Mouse (Mus musculus) midbrain, embryonic 16.5 days (tissue): ENCODE measurements around the gene Rbm38. TPM values are rescaled to one million over a fixed set of nuclear protein-coding genes. Genes with fewer than 3 reads are reported as not detected.

Source experiments
- ATAC-seq: fragments of 200-750 bp; cut with Nextera tagmentation; 2 replicates; pipeline ENCODE4 v1.8.0; 2017; ENCODE audit warnings: moderate TSS enrichment
- H3K27ac ChIP-seq: fragments of 300-500 bp; sonication (generic); 2 replicates; pipeline ENCODE4 v1.5.1; 2014; ENCODE audit warnings: mild to moderate bottlenecking, low read length, mixed read lengths
- H3K27me3 ChIP-seq: fragments of 300-500 bp; sonication (generic); 2 replicates; pipeline ENCODE4 v1.6.1; 2014; ENCODE audit warnings: low read depth, low read length, mixed read lengths; ENCODE audit not compliant: control insufficient read depth, insufficient read depth
- H3K36me3 ChIP-seq: fragments of 300-500 bp; sonication (generic); 2 replicates; pipeline ENCODE4 v1.6.1; 2014; ENCODE audit warnings: mild to moderate bottlenecking, low read length, moderate library complexity, mixed read lengths; ENCODE audit not compliant: control insufficient read depth, insufficient read depth
- H3K4me1 ChIP-seq: fragments of 300-500 bp; sonication (generic); 2 replicates; pipeline ENCODE4 v1.6.1; 2014; ENCODE audit warnings: mild to moderate bottlenecking, low read length, mixed read lengths; ENCODE audit not compliant: control insufficient read depth, insufficient read depth
- H3K4me2 ChIP-seq: fragments of 300-500 bp; sonication (generic); 2 replicates; pipeline ENCODE4 v1.6.1; 2014; ENCODE audit warnings: mild to moderate bottlenecking, low read length, mixed read lengths
- H3K4me3 ChIP-seq: fragments of 300-500 bp; sonication (generic); 2 replicates; pipeline ENCODE4 v1.5.1; 2014; ENCODE audit warnings: low read depth, mild to moderate bottlenecking, low read length, moderate library complexity, mixed read lengths
- H3K9ac ChIP-seq: fragments of 300-500 bp; sonication (generic); 2 replicates; pipeline ENCODE4 v1.6.1; 2014; ENCODE audit warnings: low read depth, low read length, mixed read lengths
- H3K9me3 ChIP-seq: fragments of 300-500 bp; sonication (generic); replicated peaks from 2 replicates; pipeline ENCODE4 v1.6.1; 2014; ENCODE audit warnings: mild to moderate bottlenecking, low read length, mixed read lengths; ENCODE audit not compliant: control insufficient read depth, poor library complexity, severe bottlenecking
- WGBS: fragments of 180-500 bp; shearing (Covaris S2); extraction: QIAGEN DNeasy Blood & Tissue Kit; methylation state at CpG from one replicate; pipeline ENCODE4 v1.1.7; 2014; 5-methylcytosine and 5-hydroxymethylcytosine counted together
- polyA plus RNA-seq: library from polyadenylated mRNA; unstranded; fragments of >200 nt; fragmentation: Nextera tagmentation; extraction: Ambion mirVana; gene quantifications from 2 replicates; pipeline ENCODE4 v1.2.1, GENCODE M21; 2015

The Rbm38 gene
- polyA plus RNA-seq, 1 experiment from 2014 or later = 9.9 TPM

DNA sequence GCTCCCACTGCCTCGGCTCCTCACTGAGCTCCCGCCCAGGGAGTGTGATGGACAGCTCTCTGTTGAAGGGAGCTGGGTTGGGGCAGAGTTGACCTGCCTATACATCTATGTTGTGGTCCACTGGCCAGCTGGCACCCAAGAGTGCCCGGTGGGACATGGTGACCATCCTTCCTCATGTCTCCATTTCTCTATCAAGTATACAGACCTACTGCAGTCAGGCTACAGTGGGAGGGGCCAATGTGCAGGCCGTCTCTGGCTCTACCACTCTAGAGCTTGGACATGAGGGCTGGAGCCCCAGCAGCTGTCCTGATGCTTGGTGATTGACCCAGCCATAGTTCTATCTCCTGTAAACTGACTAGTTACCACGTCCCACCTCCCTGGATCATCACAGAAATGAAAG lies 17.0 kb downstream of the Rbm38 start:
- WGBS = 83% methylated on average over 5 of the region's 5 CpGs
- no peak overlapping the region for H3K27ac ChIP-seq
- no peak overlapping the region for H3K9ac ChIP-seq
- no peaks in the 10 kb centered on the region for H3K27me3 ChIP-seq
- no peaks in the 10 kb centered on the region; the same call in 1 of the 2 replicates for H3K36me3 ChIP-seq
- ATAC-seq = no peak
- no peak overlapping the region for H3K4me2 ChIP-seq
- no peaks in the 10 kb centered on the region for H3K9me3 ChIP-seq
- H3K4me3 ChIP-seq = no peak overlapping the region
- H3K4me1 ChIP-seq = no peaks in the 10 kb centered on the region

DNA sequence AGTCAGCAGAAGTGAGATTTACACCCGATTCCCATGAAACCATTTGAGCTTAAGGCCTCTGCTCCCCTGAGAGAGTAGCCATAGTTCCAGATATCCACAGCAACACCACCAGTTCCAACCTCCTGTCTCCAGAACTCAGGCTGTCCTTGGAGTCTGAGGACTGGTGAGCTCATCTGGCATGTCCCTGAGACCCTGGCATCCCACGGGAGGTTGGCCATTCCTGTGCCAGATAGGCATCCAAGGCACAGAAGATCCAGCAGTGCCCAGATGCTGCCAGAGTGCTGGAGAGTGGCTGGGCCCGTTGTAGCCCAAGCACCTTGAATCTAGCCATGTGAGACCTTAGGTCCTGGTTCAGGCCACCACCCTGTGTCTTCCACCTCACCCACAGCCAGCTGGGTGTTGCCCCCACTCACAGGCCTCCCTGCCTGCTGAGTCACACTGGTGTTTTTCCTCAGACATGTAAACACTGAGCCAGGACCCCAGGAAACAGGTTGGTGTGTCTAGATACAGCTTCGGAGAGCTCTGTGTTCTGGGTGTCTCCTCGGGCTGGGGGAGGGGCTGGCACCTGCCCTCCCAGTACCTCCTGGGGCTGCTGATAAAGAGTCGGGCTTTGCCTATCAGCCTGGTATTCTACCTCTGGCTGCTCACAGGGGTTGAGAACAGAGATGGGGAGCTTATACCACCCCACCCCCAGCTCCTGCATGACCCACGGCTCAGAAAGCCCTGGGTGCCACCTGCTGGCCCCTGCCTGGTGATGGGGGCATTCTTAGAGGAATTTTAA lies 17.7 kb downstream of the Rbm38 start:
- Histone ChIP-seq H3K27ac (no peak overlapping the region), H3K36me3 (no peaks in the 10 kb centered on the region), H3K4me2 (no peak overlapping the region), H3K9ac (no peak overlapping the region), H3K9me3 (no peaks in the 10 kb centered on the region), H3K4me1 (no peaks in the 10 kb centered on the region), H3K4me3 (no peak overlapping the region), H3K27me3 (no peaks in the 10 kb centered on the region)
- ATAC-seq = no peak
- 77% methylated on average over 7 of the region's 7 CpGs for WGBS

DNA sequence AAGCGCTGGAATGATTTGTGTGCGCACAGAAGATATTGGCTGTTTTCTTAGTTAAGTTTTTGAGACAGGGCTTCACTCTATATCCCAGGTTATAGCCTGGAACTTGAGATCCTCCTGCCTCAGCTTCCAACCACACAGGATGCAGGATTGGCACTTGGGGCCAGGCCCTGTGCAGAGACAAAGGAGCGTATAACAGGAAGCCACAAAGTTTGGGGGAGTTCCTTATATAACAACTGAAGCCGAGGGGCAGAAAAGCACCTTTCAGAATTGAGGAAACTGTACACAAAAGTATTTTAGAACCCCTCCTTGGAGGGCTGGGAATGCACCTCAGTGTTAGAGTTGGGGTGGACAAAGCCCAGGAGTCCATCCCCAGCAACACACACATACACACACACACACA lies 18.7 kb downstream of the Rbm38 start:
- no peaks in the 10 kb centered on the region for H3K36me3 ChIP-seq
- H3K9ac ChIP-seq = no peak overlapping the region
- no peaks in the 10 kb centered on the region for H3K27me3 ChIP-seq
- H3K27ac ChIP-seq = no peak overlapping the region
- WGBS = 95% methylated on average over 4 of the region's 4 CpGs
- H3K9me3 ChIP-seq = no peaks in the 10 kb centered on the region
- no peak overlapping the region for H3K4me2 ChIP-seq
- no peaks in the 10 kb centered on the region for H3K4me1 ChIP-seq
- ATAC-seq = no peak
- no peak overlapping the region for H3K4me3 ChIP-seq

DNA sequence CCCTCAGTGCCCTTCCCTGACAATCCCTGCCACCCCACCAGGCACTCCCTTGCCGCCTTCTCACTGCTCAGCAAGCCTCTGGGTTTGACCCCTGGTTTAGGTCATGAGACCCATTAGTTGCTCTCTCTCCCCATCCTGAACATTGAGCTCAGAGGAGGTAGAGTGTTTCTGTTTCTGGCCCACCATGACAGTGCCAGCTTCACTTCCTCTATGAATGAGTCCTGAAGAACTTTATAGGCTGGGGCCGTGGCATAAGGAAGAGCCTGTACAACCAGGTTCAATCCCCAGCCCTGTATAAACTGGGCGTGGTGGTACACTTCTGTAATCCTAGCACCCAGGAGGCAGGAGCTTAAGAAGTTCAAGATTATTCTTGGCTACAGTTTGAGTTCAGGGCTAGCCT lies 20.5 kb downstream of the Rbm38 start:
- Histone ChIP-seq H3K27ac (no peak overlapping the region), H3K4me3 (no peak overlapping the region), H3K36me3 (no peaks in the 10 kb centered on the region), H3K9me3 (no peaks in the 10 kb centered on the region), H3K9ac (no peak overlapping the region), H3K4me2 (no peak overlapping the region), H3K27me3 (no peaks in the 10 kb centered on the region), H3K4me1 (no peaks in the 10 kb centered on the region)
- WGBS = 78% methylated on average over 3 of the region's 3 CpGs
- ATAC-seq = no peak

DNA sequence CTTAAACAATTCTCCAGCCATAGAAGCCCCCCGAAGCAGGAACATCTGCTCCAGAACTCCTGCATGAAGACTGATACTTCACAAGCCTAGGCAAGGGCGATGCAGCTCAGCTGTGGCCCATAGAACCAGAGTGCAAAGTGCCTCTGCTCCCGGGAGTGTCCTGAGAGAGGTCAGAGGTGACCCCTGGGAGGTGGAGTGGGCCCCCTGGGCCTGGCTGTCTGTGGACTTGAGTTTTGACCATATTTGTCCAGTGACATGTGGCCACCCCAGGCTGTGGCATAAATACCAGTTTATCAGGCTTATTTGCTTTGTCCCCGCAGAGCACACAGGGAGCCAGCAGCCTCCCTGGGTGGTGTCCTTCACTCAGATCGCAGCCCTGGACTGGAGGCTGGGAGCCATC lies 20.9 kb downstream of the Rbm38 start:
- no peak for ATAC-seq
- H3K36me3 ChIP-seq = no peaks in the 10 kb centered on the region
- H3K9me3 ChIP-seq = no peaks in the 10 kb centered on the region
- no peak overlapping the region for H3K4me3 ChIP-seq
- H3K9ac ChIP-seq = no peak overlapping the region
- H3K4me1 ChIP-seq = no peaks in the 10 kb centered on the region
- 75% methylated on average over 5 of the region's 5 CpGs for WGBS
- H3K4me2 ChIP-seq = no peak overlapping the region
- H3K27me3 ChIP-seq = no peaks in the 10 kb centered on the region
- H3K27ac ChIP-seq = no peak overlapping the region

DNA sequence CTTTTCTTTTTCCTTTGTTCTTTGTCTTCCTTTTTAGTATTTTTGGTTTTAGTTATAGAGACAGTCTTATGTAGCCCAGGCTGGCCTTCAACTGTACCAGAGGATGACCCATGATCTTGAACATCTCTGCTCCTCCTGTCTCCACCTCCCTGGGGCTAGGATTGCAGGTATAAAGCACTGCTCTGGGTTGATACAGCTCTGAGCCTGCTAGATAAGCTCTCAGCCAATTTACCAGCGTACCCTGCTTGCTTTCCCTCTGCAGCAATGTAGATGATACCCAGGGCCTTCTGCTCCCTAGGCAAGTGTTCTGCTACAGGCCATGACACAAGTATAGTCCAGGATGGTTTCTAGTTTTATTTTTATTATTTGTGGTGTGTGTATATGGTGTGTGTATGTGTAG lies 21.6 kb downstream of the Rbm38 start:
- 83% methylated on average over 1 of the region's 1 CpGs for WGBS
- ATAC-seq = no peak

DNA sequence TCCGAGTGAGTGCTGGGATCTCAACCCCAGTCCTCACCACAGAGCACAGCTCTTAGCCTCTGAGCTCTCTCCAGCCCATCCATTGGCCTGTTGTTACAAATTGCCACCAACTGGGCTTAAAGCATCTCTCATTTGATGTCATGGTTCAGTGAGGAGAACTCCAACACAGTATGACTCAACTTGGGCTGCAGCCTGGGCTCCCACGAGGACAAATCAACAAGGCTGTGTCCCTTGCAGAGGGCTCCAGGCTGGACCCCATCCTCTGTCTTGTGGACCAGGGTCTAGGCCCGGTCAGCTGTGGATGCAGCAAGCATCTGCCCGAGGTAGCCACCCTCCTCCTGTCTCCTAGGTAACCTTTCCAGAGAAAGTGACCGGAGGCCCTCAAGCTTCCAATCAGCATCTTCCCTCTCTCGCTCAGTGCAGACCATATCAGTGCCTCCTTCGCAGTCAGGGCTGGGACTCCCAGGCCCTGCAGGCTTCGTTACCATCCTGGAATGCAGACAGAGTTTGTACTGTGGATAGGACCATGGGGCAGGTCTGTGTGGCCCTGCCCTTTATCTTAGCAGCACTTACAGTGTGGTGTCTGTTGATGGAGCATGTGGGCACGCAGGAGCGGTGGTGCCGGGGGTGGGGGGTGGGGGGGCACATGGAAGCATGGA lies 22.3 kb downstream of the Rbm38 start:
- no peaks in the 10 kb centered on the region for H3K4me1 ChIP-seq
- no peaks in the 10 kb centered on the region for H3K27me3 ChIP-seq
- no peak overlapping the region for H3K4me3 ChIP-seq
- no peaks in the 10 kb centered on the region for H3K9me3 ChIP-seq
- no peaks in the 10 kb centered on the region for H3K36me3 ChIP-seq
- ATAC-seq = no peak
- no peak overlapping the region for H3K9ac ChIP-seq
- no peak overlapping the region for H3K4me2 ChIP-seq
- no peak overlapping the region for H3K27ac ChIP-seq
- 57% methylated on average over 11 of the region's 11 CpGs for WGBS

More for the DNA sequence above, 21.6 kb downstream of the Rbm38 start:
- no peaks in the 10 kb centered on the region for H3K27me3 ChIP-seq
- H3K27ac ChIP-seq = no peak overlapping the region
- H3K9ac ChIP-seq = no peak overlapping the region
- no peaks in the 10 kb centered on the region for H3K9me3 ChIP-seq
- no peaks in the 10 kb centered on the region for H3K4me1 ChIP-seq
- H3K36me3 ChIP-seq = no peaks in the 10 kb centered on the region
- no peak overlapping the region for H3K4me3 ChIP-seq
- no peak overlapping the region for H3K4me2 ChIP-seq

DNA sequence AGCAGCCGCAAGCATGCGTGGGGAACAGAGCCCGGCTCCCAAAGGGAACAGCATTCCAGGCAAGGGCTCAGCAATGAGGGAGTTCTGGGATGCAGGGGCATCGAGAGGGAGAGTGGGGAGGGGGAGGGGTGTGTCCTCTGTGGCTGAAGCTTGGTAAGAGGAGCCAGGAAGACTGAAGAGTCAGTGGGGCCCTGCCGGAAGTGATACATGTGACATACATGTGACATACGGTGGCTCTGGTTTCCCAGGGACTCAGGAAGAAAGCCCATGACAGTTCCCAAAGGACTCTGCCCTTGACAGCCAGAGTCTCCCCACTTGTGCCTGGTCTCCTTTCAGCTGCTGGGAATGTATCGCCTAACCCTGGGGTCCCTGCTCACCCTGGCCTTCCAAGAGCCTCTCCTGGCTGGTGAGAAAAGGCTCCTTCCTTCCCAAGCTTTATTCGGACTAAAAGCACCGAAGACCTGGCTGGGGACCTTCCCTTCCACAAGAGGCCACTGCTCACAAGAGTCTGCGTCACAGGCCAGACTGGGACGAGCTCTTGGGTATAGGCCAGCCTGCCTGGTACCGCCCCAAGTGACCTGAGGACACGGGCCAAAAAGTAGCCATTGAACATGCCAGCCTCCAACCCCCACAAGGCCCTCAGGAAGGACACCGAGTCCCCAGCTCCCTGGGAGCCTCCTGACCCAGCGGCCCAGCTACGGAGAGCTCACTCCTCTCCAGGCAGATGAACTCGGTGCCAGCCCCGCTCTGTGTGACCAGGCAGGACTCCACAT lies 24.1 kb downstream of the Rbm38 start:
- 82% methylated on average over 18 of the region's 18 CpGs for WGBS

More for the DNA sequence above, 24.1 kb downstream of the Rbm38 start:
- no peaks in the 10 kb centered on the region for H3K4me1 ChIP-seq
- no peaks in the 10 kb centered on the region for H3K9me3 ChIP-seq
- ATAC-seq = no peak
- no peak overlapping the region for H3K4me3 ChIP-seq
- no peaks in the 10 kb centered on the region for H3K27me3 ChIP-seq
- H3K4me2 ChIP-seq = no peak overlapping the region
- no peaks in the 10 kb centered on the region for H3K36me3 ChIP-seq
- H3K9ac ChIP-seq = no peak overlapping the region
- no peak overlapping the region for H3K27ac ChIP-seq
